In the genomic region with DNA sequence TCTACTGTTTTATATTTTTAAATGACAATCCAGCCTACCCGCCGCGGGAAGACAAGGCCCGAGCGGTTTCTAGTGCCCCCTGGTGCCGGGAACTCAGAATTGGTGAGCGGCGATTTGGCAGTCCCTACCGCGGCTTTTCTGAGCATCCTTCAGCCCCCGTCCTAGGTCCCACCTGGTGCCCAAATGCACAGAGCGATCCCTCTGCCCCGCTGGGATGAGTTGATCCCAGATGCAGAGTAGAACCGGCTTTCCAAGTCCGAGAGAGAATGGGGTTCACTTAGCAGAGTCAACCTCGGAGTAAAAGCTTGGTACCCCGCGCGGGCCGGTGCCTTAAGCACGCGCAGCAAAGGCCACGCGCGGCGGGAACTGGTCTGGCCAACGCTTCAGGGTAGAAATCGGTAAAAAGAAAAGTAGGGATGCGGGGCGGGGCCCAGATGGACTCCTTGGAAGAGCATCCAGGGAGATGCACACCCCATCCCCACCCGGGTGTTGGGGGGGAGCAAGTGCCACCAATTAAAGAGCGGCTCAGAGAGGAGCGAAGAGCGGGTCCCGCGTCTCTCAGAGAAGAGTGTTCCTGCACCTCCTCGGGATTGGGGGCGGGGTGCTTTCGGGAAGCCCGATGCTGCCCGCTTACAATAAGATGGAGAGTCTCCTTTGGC, we compare ENCODE assay signal across 8 mouse cellular contexts. TPM values are rescaled to one million over a fixed set of nuclear protein-coding genes. Genes with fewer than 3 reads are reported as not detected.
DNase-seq lines count a peak whose midpoint lies in the region; ATAC-seq lines count a peak whose summit lies in the region.

No protein-coding gene starts in this region.

- H3K4me3 ChIP-seq in hindbrain, embryonic 12.5 days: peak overlapping the region; percentile 49

- peak; percentile 40 for DNase-seq in CD4-positive, CD25-positive, alpha-beta regulatory T cell, adult 2 months (ENCODE audit: low read depth, low spot score)
- peak; percentile 92 to 93 for DNase-seq in cerebellum, postnatal 10 days
- peak; percentile 34 to 73 for DNase-seq in frontal cortex, postnatal 10 days (ENCODE audit: low spot score in 2 of 2)
- peak; percentile 67 to 81 for DNase-seq in left cerebral cortex, postnatal 10 days (ENCODE audit: extremely low spot score in 1 of 2, low spot score in 2 of 2)
- peak; percentile 91 for DNase-seq in right cerebral cortex, postnatal 4 days

- peak overlapping the region; percentile 93 for H3K4me2 ChIP-seq in hindbrain, embryonic 12.5 days (replicated peaks)

- peak overlapping the region; percentile 28; the same call in 1 of the 2 replicates for H3K9ac ChIP-seq in hindbrain, embryonic 12.5 days

- H3K27me3 ChIP-seq in hindbrain, embryonic 12.5 days: peaks cover 99% of the 10 kb centered on the region

- no peak overlapping the region for H3K27ac ChIP-seq in hindbrain, embryonic 12.5 days

- H3K36me3 ChIP-seq in hindbrain, embryonic 12.5 days: no peaks in the 10 kb centered on the region

- under 1% methylated on average over 41 of the region's 41 CpGs for WGBS in hindbrain, embryonic 12.5 days

- peaks cover 38% of the 10 kb centered on the region for H3K4me1 ChIP-seq in hindbrain, embryonic 12.5 days

- intact Hi-C loops in left cerebral cortex, postnatal 10 days (cut with DNase I): loop anchor here (1.0 kb wide), 1 partner anchor 353 kb away; no protein-coding TSS in a partner anchor

- ATAC-seq in CD4-positive, CD25-positive, alpha-beta regulatory T cell, adult 4 months: no peak
- ATAC-seq in hindbrain, embryonic 12.5 days (ENCODE audit: low FRiP score): peak; percentile 72
- ATAC-seq in megakaryocyte progenitor cell, adult 5-6 weeks (replicated peaks; ENCODE audit: poor library complexity): peak; percentile 56; the same call in 1 of the 2 replicates

- H3K9me3 ChIP-seq in hindbrain, embryonic 12.5 days (replicated peaks): no peaks in the 10 kb centered on the region

RNA-seq across cellular contexts. Expression of a gene that starts 2.4 kb away (rescaled TPM):
- polyA plus RNA-seq in CD4-positive, CD25-positive, alpha-beta regulatory T cell, adult 4 months (2017; shearing (Covaris generic)): not detected
- 0.45 and 0.50 TPM in 2 replicates for polyA plus RNA-seq in hindbrain, embryonic 12.5 days (2016; fragmentation: Nextera tagmentation; extraction: Ambion mirVana)
- total RNA-seq in left cerebral cortex, postnatal 10 days (2021): under 1 TPM; 0.32 to 0.49 TPM
- not detected in 2 replicates for total RNA-seq in megakaryocyte progenitor cell, adult 5-6 weeks (2015)
- total RNA-seq in megakaryocyte progenitor cell, adult 5-6 weeks (2017): not detected in 2 replicates

Comparison
In these comparisons a context has a peak if more than half of its experiments do, and no peak if none do; other contexts are left out.
1. DNase-seq: peak in every context shown above with its lines; median percentile 92 in cerebellum, postnatal 10 days; 91 in right cerebral cortex, postnatal 4 days; 74 in left cerebral cortex, postnatal 10 days; 54 in frontal cortex, postnatal 10 days; 40 in CD4-positive, CD25-positive, alpha-beta regulatory T cell, adult 2 months.